In genomic region chr7:75575800-75576585, GRCm38 (mm10) we compare ENCODE assay signal across 10 mouse cellular contexts.
DNase-seq lines count a peak whose midpoint lies in the region; ATAC-seq and TF ChIP-seq lines count a peak whose summit lies in the region.
"Had no signal": no experiment of that assay in that cellular context is flagged by ENCODE, and none has a peak within 500 bp of the region (broad histone marks: within the 10 kb centered on the region; RNA-seq: fewer than 3 reads in every experiment).

No protein-coding gene starts in this region.

- H3K4me1 ChIP-seq in kidney, embryonic 14.5 days (ENCODE audit: control insufficient read depth, insufficient read depth, low read length): peaks cover 16% of the 10 kb centered on the region; the same call in 1 of the 2 replicates
- H3K4me1 ChIP-seq in embryonic facial prominence, embryonic 13.5 days: peaks cover 20% of the 10 kb centered on the region
- peaks cover 24% of the 10 kb centered on the region for H3K4me1 ChIP-seq in liver, postnatal 0 days (ENCODE audit: insufficient read depth)
- H3K4me1 ChIP-seq: forebrain, embryonic 15.5 days had no signal

- no peak overlapping the region for H3K9ac ChIP-seq in kidney, embryonic 14.5 days (ENCODE audit: low read depth, low read length)
- no peak overlapping the region for H3K9ac ChIP-seq in embryonic facial prominence, embryonic 13.5 days
- 0 out of 2 replicates have a peak overlapping the region, but pooled peaks have one; percentile 23 for H3K9ac ChIP-seq in liver, postnatal 0 days (replicated peaks)
- H3K9ac ChIP-seq: forebrain, embryonic 15.5 days had no signal

- no peak overlapping the region for H3K4me3 ChIP-seq in kidney, embryonic 14.5 days (ENCODE audit: low read length)
- H3K4me3 ChIP-seq in embryonic facial prominence, embryonic 13.5 days: no peak overlapping the region
- no peak overlapping the region for H3K4me3 ChIP-seq in liver, postnatal 0 days (ENCODE audit: low read depth, low read length)
- H3K4me3 ChIP-seq: forebrain, embryonic 15.5 days had no signal

- 34% methylated on average over 1 of the region's 1 CpGs for WGBS in kidney, embryonic 14.5 days
- 88% methylated on average over 1 of the region's 1 CpGs for WGBS in embryonic facial prominence, embryonic 13.5 days
- WGBS in liver, postnatal 0 days (ENCODE audit: insufficient replicate concordance): 84% methylated on average over 1 of the region's 1 CpGs

- no peak for DNase-seq in kidney, postnatal 10 days
- DNase-seq in A20 (ENCODE audit: low read depth, low spot score): peak; percentile 33
- DNase-seq in liver, postnatal 0 days: no peak
- no peak for DNase-seq in embryo, embryonic 10.5 days (ENCODE audit: low spot score)
- DNase-seq in frontal cortex, postnatal 36 days (ENCODE audit: low spot score in 2 of 2): no peak
- DNase-seq in layer of hippocampus, postnatal 10 days (ENCODE audit: low spot score in 2 of 2): no peak
- DNase-seq: spleen, adult 18-20 months had no signal

- ATAC-seq in kidney, embryonic 14.5 days (ENCODE audit: low FRiP score, low TSS enrichment): no peak
- ATAC-seq in embryonic facial prominence, embryonic 13.5 days (ENCODE audit: insufficient number of reproducible peaks, insufficient read depth, low FRiP score, low TSS enrichment, low read depth): no peak
- 0 out of 2 replicates have a peak, but pooled peaks have one; percentile 12 for ATAC-seq in liver, postnatal 0 days
- ATAC-seq: forebrain, embryonic 15.5 days had no signal

- H3K4me2 ChIP-seq in kidney, embryonic 14.5 days (replicated peaks; ENCODE audit: low read depth, low read length): no peak overlapping the region
- H3K4me2 ChIP-seq in embryonic facial prominence, embryonic 13.5 days: no peak overlapping the region
- no peak overlapping the region for H3K4me2 ChIP-seq in liver, postnatal 0 days (ENCODE audit: low read depth, low read length)
- H3K4me2 ChIP-seq: forebrain, embryonic 15.5 days had no signal

- peaks cover 17% of the 10 kb centered on the region; the same call in 1 of the 2 replicates for H3K36me3 ChIP-seq in kidney, embryonic 14.5 days (ENCODE audit: control insufficient read depth, insufficient read depth, low read length)
- peaks cover 15% of the 10 kb centered on the region for H3K36me3 ChIP-seq in embryonic facial prominence, embryonic 13.5 days
- 0 out of 2 replicates have a peak, but pooled peaks cover 5% of the 10 kb centered on the region for H3K36me3 ChIP-seq in liver, postnatal 0 days (replicated peaks; ENCODE audit: insufficient read depth, low read length)
- H3K36me3 ChIP-seq: forebrain, embryonic 15.5 days had no signal

- H3K9me3 ChIP-seq in kidney, embryonic 14.5 days (ENCODE audit: control insufficient read depth, low read length): no peaks in the 10 kb centered on the region
- no peaks in the 10 kb centered on the region for H3K9me3 ChIP-seq in embryonic facial prominence, embryonic 13.5 days
- H3K9me3 ChIP-seq in liver, postnatal 0 days (ENCODE audit: low read length): no peaks in the 10 kb centered on the region
- H3K9me3 ChIP-seq: forebrain, embryonic 15.5 days had no signal

- no peaks in the 10 kb centered on the region for H3K27me3 ChIP-seq in kidney, embryonic 14.5 days (ENCODE audit: control insufficient read depth, insufficient read depth, low read length)
- H3K27me3 ChIP-seq in embryonic facial prominence, embryonic 13.5 days: no peaks in the 10 kb centered on the region
- no peaks in the 10 kb centered on the region for H3K27me3 ChIP-seq in liver, postnatal 0 days (ENCODE audit: insufficient read depth, low read length)
- H3K27me3 ChIP-seq: forebrain, embryonic 15.5 days had no signal

- TF ChIP-seq EP300 in liver, postnatal 0 days (IDR thresholded peaks at IDR 0.05; ENCODE audit: low read depth): no peak

- no peak for TF ChIP-seq CTCF in liver, postnatal 0 days (IDR thresholded peaks at IDR 0.05; ENCODE audit: low read depth)

- peak overlapping the region; percentile 67; the same call in 1 of the 2 replicates for H3K27ac ChIP-seq in kidney, embryonic 14.5 days (ENCODE audit: low read depth, low read length)
- H3K27ac ChIP-seq in embryonic facial prominence, embryonic 13.5 days: peak overlapping the region; percentile 69; the same call in 1 of the 2 replicates
- peak overlapping the region; percentile 77 for H3K27ac ChIP-seq in liver, postnatal 0 days (ENCODE audit: low read depth)
- H3K27ac ChIP-seq: forebrain, embryonic 15.5 days had no signal
